Mouse (Mus musculus): ENCODE data around the gene Arid1a. TPM values are rescaled to one million over a fixed set of nuclear protein-coding genes. Genes with fewer than 3 reads are reported as not detected.

Arid1a gene
- 10 to 100 TPM; 45.5 to 47.1 TPM for polyA plus RNA-seq (2017; shearing (Covaris generic))

DNA sequence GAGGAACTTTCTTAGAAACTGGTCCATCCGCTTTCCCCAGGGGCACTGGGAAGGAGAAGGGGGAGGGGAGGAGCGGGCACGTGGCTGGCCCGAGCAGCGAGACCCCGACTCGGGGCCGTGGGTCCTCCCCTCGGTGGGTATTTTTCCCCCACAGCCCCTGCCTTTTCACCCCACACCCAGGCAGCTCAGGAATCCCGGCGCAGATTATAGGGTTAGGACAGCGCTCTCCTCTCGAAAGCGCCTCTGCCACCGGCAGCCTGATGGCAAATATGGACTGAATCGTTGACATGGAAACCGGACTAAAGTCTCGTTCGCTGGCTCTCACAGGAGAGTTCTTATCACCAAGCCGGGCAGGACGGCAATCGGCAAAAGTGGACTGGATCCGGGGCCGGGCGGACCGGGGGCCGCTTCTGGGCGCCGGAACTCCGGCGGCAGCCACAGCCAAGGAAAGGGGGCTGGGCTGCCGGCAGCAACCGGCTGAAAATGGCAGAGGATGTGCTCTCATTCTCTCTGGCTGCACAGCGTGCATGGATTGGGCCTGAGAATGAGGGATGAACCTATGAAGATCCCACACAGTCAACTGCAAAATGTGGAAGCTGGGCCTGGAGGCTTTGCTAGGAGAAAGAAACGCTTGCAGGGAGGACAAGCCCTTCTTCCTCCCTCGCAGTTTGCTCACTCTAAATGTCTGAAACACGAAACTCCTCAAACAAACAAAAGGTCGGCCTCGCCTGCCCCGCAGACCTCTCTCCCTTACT, at the start of gene Arid1a:
TSS of gene Arid1a (minus strand) at position 256 of the 755 bp plus-strand sequence.

DNA sequence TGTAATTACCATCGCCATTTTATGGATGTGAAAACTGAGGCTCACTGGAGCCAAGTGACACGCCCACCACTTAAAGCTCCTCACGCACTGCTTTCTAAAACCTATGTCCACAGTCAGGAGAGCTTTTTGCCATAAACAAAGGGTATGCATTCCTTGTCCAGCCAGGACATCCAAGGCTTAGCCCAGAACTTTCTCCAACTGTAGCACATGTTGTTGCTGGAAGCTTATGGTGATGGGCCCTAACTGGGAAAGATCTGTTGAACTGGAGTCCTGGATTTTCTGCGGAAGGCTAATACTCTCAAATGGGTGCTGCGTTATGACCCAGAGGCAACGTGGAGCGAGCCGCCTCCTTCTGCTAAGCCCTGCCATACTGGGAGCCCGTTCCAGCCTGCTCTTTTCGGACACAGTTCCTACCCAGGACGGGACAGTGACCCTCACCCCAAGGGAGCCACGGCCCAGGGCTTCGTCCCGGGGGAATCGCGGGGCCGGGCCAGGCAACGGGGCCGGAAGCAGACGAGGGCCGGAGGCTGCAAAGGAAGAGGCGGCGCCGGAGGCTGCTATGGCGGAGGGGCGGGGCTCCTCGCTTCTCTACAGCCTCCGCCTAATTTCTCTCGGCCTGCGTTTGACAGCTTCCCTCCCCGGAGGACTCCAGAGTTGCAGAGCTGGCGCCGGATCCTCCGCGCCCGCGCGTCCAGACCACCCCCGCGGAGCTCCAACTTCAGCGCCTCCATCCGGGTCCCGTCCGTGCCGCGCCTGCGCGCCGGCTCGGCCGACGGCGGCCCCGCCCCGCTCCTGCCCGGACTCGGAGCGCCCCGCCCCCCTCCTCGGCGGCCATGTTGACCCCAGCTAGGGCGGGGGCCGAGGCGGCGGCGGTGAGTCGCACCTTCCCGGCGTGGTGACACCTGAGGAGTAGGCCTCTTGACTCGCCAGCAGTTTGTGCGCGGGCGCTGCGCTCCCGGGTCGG, 84.4 kb downstream of the Arid1a start, which contains the start of gene Pigv:
TSS of gene Pigv (minus strand) at position 767 of the 964 bp plus-strand sequence.

DNA sequence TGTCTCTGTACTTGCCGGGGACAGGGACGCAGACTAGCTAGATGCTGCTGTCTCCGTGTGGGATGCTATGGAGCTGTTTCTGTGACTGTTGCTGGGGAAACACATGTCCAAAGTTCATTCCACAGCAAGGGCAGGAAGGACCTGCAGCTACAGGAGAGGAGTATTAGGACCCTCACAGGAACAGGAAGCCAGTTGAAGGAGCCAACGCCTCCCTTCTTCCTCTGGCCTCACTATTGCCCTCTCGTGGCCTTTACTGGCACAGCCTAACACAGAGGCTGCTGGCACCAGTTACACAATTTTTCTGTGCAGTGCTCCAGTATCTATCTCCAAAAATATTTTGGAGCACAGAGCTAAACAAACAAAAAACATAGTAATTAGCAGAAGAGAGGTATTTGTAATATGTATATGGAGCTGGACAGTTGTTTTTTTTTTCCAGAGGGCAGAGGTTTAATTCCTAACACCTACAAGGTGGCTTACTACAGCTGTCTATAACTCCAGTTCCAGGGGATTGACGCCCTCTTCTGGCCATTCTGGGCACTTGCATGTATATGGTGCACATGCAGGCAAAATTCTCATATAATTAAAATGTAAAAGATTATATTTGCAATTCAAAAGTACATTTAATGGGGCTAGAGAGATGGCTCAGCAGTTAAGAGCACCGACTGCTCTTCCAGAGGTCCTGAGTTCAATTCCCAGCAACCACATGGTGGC, 106.4 kb downstream of the Arid1a start, which contains the start of gene Zdhhc18:
TSS of gene Zdhhc18 (minus strand) at position 166 of the 711 bp plus-strand sequence.

Other genes with a start within 250 kb of the Arid1a start
- 1 to 10 TPM in 1 of 2 experiments, under 1 TPM in 1; 0.87 to 2.0 TPM for gene Kdf1, start 237.8 kb downstream of the Arid1a start, polyA plus RNA-seq (2017; shearing (Covaris generic))
- gene Nudc, start 210.8 kb downstream of the Arid1a start, polyA plus RNA-seq (2017; shearing (Covaris generic)), result 100 to 1,000 TPM; 131 to 139 TPM
- 1 to 10 TPM in 1 of 2 experiments, under 1 TPM in 1; 0.23 to 2.3 TPM for gene Nr0b2, start 203.4 kb downstream of the Arid1a start, polyA plus RNA-seq (2017; shearing (Covaris generic))
- 10 to 100 TPM in 1 of 2 experiments, 1 to 10 TPM in 1; 6.5 to 15.5 TPM for gene Gpatch3, start 182.0 kb downstream of the Arid1a start, polyA plus RNA-seq (2017; shearing (Covaris generic))
- gene Gpn2, start 172.4 kb downstream of the Arid1a start, polyA plus RNA-seq (2017; shearing (Covaris generic)), result 10 to 100 TPM; 12.7 to 17.2 TPM
- gene Sfn, start 154.6 kb downstream of the Arid1a start, polyA plus RNA-seq (2017; shearing (Covaris generic)), result 10 to 100 TPM; 14.9 to 17.3 TPM
- gene Zdhhc18, start 106.6 kb downstream of the Arid1a start, polyA plus RNA-seq (2017; shearing (Covaris generic)), result 100 to 1,000 TPM; 218 to 257 TPM
- 10 to 100 TPM; 25.6 to 26.0 TPM for gene Pigv, start 84.1 kb downstream of the Arid1a start, polyA plus RNA-seq (2017; shearing (Covaris generic))
- 100 to 1,000 TPM; 230 to 291 TPM for gene Rps6ka1, start 131.0 kb upstream of the Arid1a start, polyA plus RNA-seq (2017; shearing (Covaris generic))
- 100 to 1,000 TPM; 309 to 348 TPM for gene Hmgn2, start 211.9 kb upstream of the Arid1a start, polyA plus RNA-seq (2017; shearing (Covaris generic))
- 10 to 100 TPM; 25.3 to 33.8 TPM for gene Dhdds, start 244.1 kb upstream of the Arid1a start, polyA plus RNA-seq (2017; shearing (Covaris generic))

Data from inflammation-experienced regulatory T-cells (primary cell).